ENCODE assay signal across 17 mouse cellular contexts in the genomic region with DNA sequence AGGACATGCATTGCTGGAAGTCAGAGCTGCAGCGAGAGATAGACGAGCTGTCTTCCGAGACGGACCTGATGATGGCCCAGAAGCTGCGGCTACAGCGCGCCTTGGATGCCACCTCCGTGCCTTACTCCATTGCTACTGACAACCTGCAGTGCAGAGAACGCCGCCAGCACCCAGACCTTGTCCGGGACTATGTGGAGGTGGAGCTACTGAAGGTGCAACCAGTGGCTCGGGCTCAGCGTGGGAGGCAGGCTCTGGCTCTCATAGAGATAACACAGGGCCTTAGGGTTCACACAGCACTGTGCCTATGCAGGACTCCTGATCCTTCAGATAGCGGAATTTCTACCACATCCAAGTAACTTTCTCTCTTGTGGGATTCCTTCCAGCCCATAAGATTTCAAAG. TPM values are rescaled to one million over a fixed set of nuclear protein-coding genes. Genes with fewer than 3 reads are reported as not detected.
DNase-seq lines count a peak whose midpoint lies in the region; ATAC-seq and TF ChIP-seq lines count a peak whose summit lies in the region.
"Had no signal": no experiment of that assay in that cellular context is flagged by ENCODE, and none has a peak within 500 bp of the region (broad histone marks: within the 10 kb centered on the region; RNA-seq: fewer than 3 reads in every experiment).

No protein-coding gene starts in this region.

- H3K36me3 ChIP-seq in heart, embryonic 10.5 days = no peaks in the 10 kb centered on the region
- no peaks in the 10 kb centered on the region for H3K36me3 ChIP-seq in liver, embryonic 14.5 days (replicated peaks; ENCODE audit: control insufficient read depth, insufficient read depth, low read depth)

- TF ChIP-seq POLR2A in lung, adult 2 months (IDR thresholded peaks at IDR 0.05; ENCODE audit: borderline replicate concordance, extremely low read depth, low read depth, low read length) = no peak

- peak overlapping the region; percentile 19 for H3K27ac ChIP-seq in heart, embryonic 10.5 days
- no peak overlapping the region for H3K27ac ChIP-seq in liver, embryonic 14.5 days

- H3K4me2 ChIP-seq in liver, embryonic 14.5 days (ENCODE audit: low read depth) = peak overlapping the region; percentile 25

- peaks cover 82% of the 10 kb centered on the region for H3K4me1 ChIP-seq in heart, embryonic 10.5 days
- H3K4me1 ChIP-seq in lung, adult 2 months (ENCODE audit: control insufficient read depth, insufficient read depth, low read length) = peaks cover 5% of the 10 kb centered on the region; the same call in 1 of the 2 replicates
- no peaks in the 10 kb centered on the region for H3K4me1 ChIP-seq in liver, embryonic 14.5 days (replicated peaks; ENCODE audit: control insufficient read depth in 2 of 2, insufficient read depth in 2 of 2, low read length in 1 of 2)

- peaks cover 46% of the 10 kb centered on the region for H3K27me3 ChIP-seq in heart, embryonic 10.5 days (ENCODE audit: insufficient read depth, poor library complexity, severe bottlenecking)
- no peaks in the 10 kb centered on the region for H3K27me3 ChIP-seq in liver, embryonic 14.5 days (ENCODE audit: control insufficient read depth, insufficient read depth, low read length)

- no peak for DNase-seq in heart, embryonic 10.5 days (ENCODE audit: low spot score)
- no peak for DNase-seq in heart, adult 18-20 months
- peak; percentile 24 for DNase-seq in lung, adult 2 months
- DNase-seq in lung, postnatal 14 days = no peak
- peak; percentile 65 for DNase-seq in MN1 (ENCODE audit: low spot score)
- DNase-seq in liver, embryonic 14.5 days (ENCODE audit: low read depth in 3 of 3, low spot score in 3 of 3) = no peak
- no peak for DNase-seq in spleen, adult 18-20 months
- DNase-seq in thymus, postnatal 0 days (ENCODE audit: low spot score) = no peak
- DNase-seq: cerebellum, adult 8-10 months; thymus, postnatal 4 days had no signal

- TF ChIP-seq EP300 in liver, embryonic 14.5 days (IDR thresholded peaks at IDR 0.05; ENCODE audit: low read depth) = no peak

- no peak for ATAC-seq in liver, embryonic 14.5 days (ENCODE audit: insufficient read depth)
- ATAC-seq: Patski had no signal

- H3K9me3 ChIP-seq in heart, embryonic 10.5 days = no peaks in the 10 kb centered on the region
- no peaks in the 10 kb centered on the region for H3K9me3 ChIP-seq in liver, embryonic 14.5 days (ENCODE audit: control insufficient read depth, low read length)
- H3K9me3 ChIP-seq: megakaryocyte, embryonic 14.5 days had no signal

- 30% methylated on average over 14 of the region's 14 CpGs for WGBS in heart, embryonic 10.5 days
- 36% methylated on average over 14 of the region's 14 CpGs for WGBS in lung, adult 2 months
- 32% methylated on average over 14 of the region's 14 CpGs for WGBS in liver, embryonic 14.5 days (ENCODE audit: insufficient replicate concordance)

- H3K9ac ChIP-seq in liver, embryonic 14.5 days (replicated peaks) = no peak overlapping the region
- H3K9ac ChIP-seq: forebrain, postnatal 0 days had no signal

- H3K4me3 ChIP-seq in heart, embryonic 10.5 days = peak overlapping the region; percentile 34
- peak overlapping the region; percentile 25 for H3K4me3 ChIP-seq in lung, adult 2 months (replicated peaks; ENCODE audit: extremely low read depth, low read depth, low read length)
- no peak overlapping the region for H3K4me3 ChIP-seq in liver, embryonic 14.5 days (ENCODE audit: insufficient read depth in 1 of 2, low read depth in 2 of 2, low read length in 2 of 2)
- H3K4me3 ChIP-seq: megakaryocyte, embryonic 14.5 days had no signal

- no peak for TF ChIP-seq CTCF in lung, adult 2 months (IDR thresholded peaks at IDR 0.05; ENCODE audit: insufficient read depth, low read length)
- TF ChIP-seq CTCF in liver, embryonic 14.5 days (IDR thresholded peaks at IDR 0.05; ENCODE audit: low read depth) = no peak

RNA-seq across cellular contexts. Expression of gene Tekt4, which starts 17.6 kb away (rescaled TPM):
- polyA plus RNA-seq in heart, embryonic 10.5 days (2016; fragmentation: Nextera tagmentation; extraction: Ambion mirVana) = 0.55 and 0.84 TPM in 2 replicates
- under 1 TPM in 1 of 2 experiments, not detected in 1; 0.67 TPM for total RNA-seq in heart, adult 18-20 months (2021)
- polyA plus RNA-seq in lung, adult 2 months (2012; rRNA removed) = 11.4 and 11.9 TPM in 2 replicates
- polyA plus RNA-seq in liver, embryonic 14.5 days (2012; rRNA removed) = 0.07 TPM in 1 of 2 replicates, not detected in the other
- polyA plus RNA-seq in liver, embryonic 14.5 days (2014; fragmentation: Nextera tagmentation; extraction: Ambion mirVana) = 0.13 TPM in 1 of 2 replicates, not detected in the other
- polyA plus RNA-seq in thymus, postnatal 0 days (2015; fragmentation: Nextera tagmentation; extraction: Ambion mirVana) = 0.20 and 0.53 TPM in 2 replicates
- total RNA-seq: heart, postnatal 25 days had no signal
- polyA plus RNA-seq: embryonic facial prominence, embryonic 11.5 days; large intestine, adult 2 months; Patski had no signal

RNA-seq across cellular contexts. Expression of gene Sstr5, which starts 25.0 kb away (rescaled TPM):
- 1.1 and 1.5 TPM in 2 replicates for polyA plus RNA-seq in heart, embryonic 10.5 days (2016; fragmentation: Nextera tagmentation; extraction: Ambion mirVana)
- not detected for total RNA-seq in heart, adult 18-20 months (2021)
- 0.06 and 0.08 TPM in 2 replicates for polyA plus RNA-seq in lung, adult 2 months (2012; rRNA removed)
- polyA plus RNA-seq in liver, embryonic 14.5 days (2012; rRNA removed) = 0.01 TPM in 1 of 2 replicates, not detected in the other
- not detected in 2 replicates for polyA plus RNA-seq in liver, embryonic 14.5 days (2014; fragmentation: Nextera tagmentation; extraction: Ambion mirVana)
- 0.05 and 0.07 TPM in 2 replicates for polyA plus RNA-seq in thymus, postnatal 0 days (2015; fragmentation: Nextera tagmentation; extraction: Ambion mirVana)
- total RNA-seq: heart, postnatal 25 days had no signal
- polyA plus RNA-seq: Patski; spleen, adult 2 months had no signal

RNA-seq across cellular contexts. Expression of gene Cacna1h, which starts 38.5 kb away (rescaled TPM):
- polyA plus RNA-seq in heart, embryonic 10.5 days (2016; fragmentation: Nextera tagmentation; extraction: Ambion mirVana) = 11.1 and 11.8 TPM in 2 replicates
- 1 to 10 TPM; 6.1 to 6.7 TPM for total RNA-seq in heart, adult 18-20 months (2021)
- polyA plus RNA-seq in lung, adult 2 months (2012; rRNA removed) = 1.9 and 3.2 TPM in 2 replicates
- 1.2 and 1.3 TPM in 2 replicates for polyA plus RNA-seq in liver, embryonic 14.5 days (2012; rRNA removed)
- polyA plus RNA-seq in liver, embryonic 14.5 days (2014; fragmentation: Nextera tagmentation; extraction: Ambion mirVana) = 0.13 and 0.50 TPM in 2 replicates
- 0.17 and 0.18 TPM in 2 replicates for polyA plus RNA-seq in thymus, postnatal 0 days (2015; fragmentation: Nextera tagmentation; extraction: Ambion mirVana)

Comparison
In these comparisons a context has a peak if more than half of its experiments do, and no peak if none do; other contexts are left out.
1. DNase-seq: peak in lung, adult 2 months (single experiment) and MN1 (single experiment); none in heart, embryonic 10.5 days (single experiment), heart, adult 18-20 months (0 of 2), lung, postnatal 14 days (single experiment), liver, embryonic 14.5 days (0 of 3), spleen, adult 18-20 months (0 of 2) and thymus, postnatal 0 days (single experiment).
2. H3K4me3 ChIP-seq: peak in heart, embryonic 10.5 days (single experiment) and lung, adult 2 months (single experiment); none in liver, embryonic 14.5 days (0 of 2).